Mouse (Mus musculus) left cerebral cortex, adult 11 months (tissue): ENCODE measurements at regions not wholly inside any gene's neighbourhood (a gene's known extent, or its start where the extent isn't known, plus 50 kb on each side); places are given as distances from the start of the nearest gene placed in this dataset.
"Not testable (repeated sequence)": the region's sequence is repeated elsewhere in the genome, so short reads cannot be mapped to it uniquely, and the experiment has no call there.

Source experiments
- DNase-seq: peaks from one replicate; pipeline ENCODE4 v3.0.0; 2022; ENCODE audit warnings: low spot score

DNA sequence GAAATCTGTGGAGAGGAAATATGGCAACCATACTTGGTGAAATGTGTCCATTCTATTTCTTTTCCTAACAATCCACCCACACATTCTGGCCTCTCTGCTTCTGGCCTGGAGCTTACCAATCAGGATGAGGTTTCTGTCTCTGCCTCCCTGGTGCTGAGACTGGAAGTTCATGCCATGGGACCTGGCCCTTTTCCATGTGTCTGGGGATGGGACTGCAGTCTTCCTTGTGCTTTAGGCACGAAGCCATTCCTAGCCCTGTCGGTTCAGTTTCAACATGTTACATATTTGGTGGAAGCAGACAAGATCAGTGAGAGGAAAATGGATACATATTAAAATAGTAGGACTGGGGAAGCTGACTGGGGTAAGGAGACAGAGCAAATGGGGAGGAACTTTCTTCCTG lies 100.2 kb upstream of the Tcerg1l start:
- no peak for DNase-seq

DNA sequence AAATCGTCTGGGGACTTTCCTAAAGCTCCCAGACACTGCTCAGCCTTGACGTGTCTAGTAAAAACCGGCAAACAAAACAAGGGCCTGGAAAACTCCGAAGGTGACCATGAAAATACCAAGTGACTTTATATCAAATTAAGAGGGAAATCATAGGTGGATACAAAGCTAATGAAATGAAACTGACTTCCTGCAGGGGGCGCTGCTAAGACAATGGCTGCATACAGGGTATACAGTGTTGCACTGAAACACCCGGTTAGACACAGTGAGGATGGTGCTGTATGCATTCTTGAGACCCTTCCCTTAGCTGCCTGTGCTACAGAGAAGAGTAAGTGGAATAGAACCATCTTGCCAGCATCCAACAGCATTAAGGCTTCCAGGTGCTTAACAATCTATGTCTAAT lies 99.7 kb upstream of the Tcerg1l start:
- DNase-seq = no peak

DNA sequence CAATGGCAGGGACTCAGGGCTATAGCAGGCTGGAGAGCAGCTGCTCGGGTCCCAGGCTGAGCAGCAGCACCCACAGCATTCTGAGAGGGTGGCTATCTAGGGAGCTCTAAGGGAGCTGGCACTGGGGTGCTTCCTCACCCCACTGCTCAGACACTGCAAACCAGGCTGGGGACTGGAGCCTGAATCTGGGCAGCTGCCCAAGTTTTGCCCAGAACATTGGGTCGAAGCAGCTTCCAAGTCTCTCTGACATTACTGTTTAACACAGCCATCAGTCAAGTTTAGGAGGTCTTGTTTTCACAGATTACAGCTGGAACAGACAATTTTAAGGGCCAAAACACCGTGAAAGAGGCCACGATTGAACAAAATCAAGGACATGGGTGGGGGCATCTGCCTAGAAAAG lies 96.1 kb upstream of the Tcerg1l start:
- no peak for DNase-seq

DNA sequence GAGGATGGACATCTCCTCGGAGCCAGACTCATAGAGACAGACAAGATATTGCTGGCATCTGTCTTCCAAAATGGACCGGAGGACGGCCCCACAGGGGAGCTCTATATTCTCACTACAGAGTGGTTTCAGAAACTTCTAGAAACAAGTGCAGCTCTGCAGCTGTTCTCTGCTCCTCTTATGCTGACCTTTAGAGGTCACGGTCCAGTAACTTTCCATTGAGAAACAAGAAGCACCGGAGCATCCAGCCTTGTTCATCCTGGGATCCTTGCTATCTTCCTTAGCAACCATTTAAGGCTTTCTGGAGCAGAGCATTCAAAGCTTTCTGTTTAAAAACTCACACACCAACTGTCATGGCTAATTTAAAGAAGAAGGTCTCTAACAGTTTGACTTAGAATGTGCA lies 94.7 kb upstream of the Tcerg1l start:
- DNase-seq = no peak

GRCm38 (mm10) chr7:138489471-138489870 lies 91.9 kb upstream of the Tcerg1l start:
- no peak for DNase-seq

- no peak for DNase-seq
Observed at GRCm38 (mm10) chr7:138488201-138488720, 90.7 kb upstream of the Tcerg1l start.

- no peak for DNase-seq
Observed at GRCm38 (mm10) chr7:138472891-138473455, 75.4 kb upstream of the Tcerg1l start.

DNA sequence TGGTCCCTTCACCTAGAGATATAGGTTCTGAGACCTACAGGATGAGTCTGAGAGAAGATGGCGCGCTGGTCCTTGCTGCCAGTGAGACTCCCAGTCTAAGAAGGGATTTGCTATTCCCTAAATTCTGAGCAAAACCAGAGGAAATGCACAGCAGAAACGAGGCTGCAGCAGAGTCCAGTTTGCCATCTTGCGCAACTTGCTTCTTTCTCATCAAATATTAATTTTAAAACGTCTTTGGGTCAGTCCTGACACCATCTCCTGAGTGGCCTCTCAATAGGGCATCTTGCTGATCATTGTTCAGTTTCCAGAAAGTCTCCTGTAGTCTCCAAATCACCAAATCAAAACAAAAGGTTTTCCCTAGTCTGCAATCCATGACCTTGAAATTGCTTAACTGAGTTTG lies 74.8 kb upstream of the Tcerg1l start:
- no peak for DNase-seq

DNA sequence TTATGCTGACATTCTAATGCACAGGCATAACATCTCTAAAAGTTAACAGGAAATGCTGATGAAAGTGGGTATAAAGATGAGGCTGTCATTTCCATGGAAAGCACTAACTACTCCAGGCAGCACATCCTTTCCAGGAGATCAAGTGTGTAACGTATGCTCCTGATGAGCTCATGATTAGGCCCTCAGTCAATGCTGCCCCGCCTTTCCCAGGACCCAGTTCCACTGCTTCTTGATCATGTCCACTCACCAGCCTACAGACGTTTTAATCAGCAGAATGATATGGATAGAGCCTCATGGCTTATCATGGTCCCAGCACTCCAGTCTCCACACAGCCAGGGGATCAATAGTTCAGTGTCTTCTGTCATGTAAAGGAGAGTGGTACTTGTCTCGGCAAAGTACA lies 71.7 kb upstream of the Tcerg1l start:
- no peak for DNase-seq

DNA sequence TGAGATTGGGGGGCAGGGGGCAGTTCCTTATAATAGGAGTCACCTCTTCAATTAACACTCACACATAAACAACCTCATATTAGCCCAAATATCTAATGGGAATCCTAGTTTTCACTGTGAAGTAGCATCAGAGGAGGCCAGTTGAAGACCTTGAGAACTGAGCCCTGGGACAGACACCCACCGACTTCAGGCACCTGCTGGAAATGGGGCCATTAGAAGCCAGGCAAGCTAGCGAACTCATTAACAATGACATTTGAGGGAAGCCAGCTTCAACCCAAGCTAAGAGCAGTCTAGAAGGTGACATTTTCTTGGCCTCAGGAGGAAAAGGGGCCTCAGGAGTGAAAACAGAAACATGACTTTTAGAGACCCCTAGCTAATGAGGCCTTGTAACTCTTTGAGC lies 70.9 kb upstream of the Tcerg1l start:
- DNase-seq = no peak

DNA sequence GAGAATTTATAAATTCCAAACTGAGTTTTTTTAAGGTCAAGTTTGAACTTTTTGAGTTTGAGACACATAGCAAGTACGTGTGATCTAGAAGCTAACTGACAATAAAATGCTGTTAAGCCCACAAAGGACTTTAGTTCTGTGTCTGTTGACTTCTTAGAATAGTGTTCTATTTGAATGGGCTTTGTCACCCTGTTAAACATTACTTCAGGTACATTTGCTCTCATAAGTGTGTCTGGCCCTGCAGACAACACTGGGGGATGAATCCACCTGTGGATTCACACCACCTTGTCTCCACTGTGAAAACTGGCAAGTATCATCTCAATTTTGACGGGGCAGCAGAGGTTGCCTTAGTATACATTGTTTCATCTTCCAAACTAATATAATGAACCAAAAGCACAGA lies 70.5 kb upstream of the Tcerg1l start:
- no peak for DNase-seq

DNA sequence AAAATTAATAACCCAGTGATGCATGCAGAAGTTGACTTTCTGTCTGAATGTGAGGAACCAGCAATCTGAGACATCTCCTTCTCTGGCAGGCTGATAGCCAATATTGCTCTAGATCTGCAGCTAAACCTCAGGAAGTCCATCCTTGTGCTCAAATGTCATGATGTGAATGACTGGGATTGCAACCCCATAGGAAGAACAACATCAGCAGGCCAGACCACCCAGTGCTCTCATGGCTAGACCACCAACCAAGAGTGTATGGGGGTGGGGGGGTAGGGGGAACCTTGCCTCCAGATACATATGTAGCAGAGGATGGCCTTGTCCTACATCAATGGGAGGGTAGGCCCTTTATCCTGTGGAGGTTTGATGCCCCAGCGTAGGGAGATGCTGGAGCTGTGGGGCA lies 69.9 kb upstream of the Tcerg1l start:
- DNase-seq = no peak

DNA sequence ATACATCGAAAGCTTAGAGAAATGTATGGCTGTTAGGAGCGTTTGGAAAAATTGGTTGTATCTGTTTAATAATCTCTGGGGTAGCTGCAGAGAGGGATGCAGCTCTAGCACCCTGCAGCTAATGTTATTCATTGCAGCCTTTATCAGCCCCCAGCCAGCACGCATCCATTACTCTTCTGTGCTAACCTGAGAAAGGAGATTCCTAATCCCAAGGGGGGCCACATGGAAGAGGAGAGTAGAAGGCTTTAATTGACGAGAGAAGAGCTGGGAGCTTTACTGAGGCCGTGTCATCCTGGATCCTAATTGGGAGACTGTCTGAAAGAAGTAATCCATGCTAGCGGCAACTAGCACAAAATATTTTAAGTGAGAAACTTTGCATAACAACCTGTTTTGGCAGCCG lies 60.4 kb upstream of the Tcerg1l start:
- DNase-seq = no peak

DNA sequence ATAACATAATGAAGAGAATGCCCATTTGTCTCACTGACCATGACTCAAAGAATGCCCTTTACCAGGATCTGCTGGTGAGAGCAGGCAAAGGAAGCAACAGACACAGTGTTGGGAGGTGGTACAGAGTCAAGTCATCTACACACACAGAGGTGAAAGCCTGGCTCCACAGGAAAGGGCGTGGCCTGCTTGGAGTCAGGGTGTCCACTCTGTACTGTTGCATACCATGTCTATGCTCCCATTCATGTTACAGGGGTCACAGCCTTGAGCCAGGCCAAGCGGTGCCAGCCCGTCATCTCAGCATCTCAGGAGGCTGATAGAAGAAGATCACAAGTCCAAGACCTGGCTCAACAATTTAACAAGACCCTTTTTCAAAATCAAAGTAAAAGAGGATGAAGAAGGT lies 57.8 kb upstream of the Tcerg1l start:
- DNase-seq = no peak

GRCm38 (mm10) chr7:138454498-138455225 lies 57.1 kb upstream of the Tcerg1l start:
- DNase-seq = not testable (repeated sequence)

DNA sequence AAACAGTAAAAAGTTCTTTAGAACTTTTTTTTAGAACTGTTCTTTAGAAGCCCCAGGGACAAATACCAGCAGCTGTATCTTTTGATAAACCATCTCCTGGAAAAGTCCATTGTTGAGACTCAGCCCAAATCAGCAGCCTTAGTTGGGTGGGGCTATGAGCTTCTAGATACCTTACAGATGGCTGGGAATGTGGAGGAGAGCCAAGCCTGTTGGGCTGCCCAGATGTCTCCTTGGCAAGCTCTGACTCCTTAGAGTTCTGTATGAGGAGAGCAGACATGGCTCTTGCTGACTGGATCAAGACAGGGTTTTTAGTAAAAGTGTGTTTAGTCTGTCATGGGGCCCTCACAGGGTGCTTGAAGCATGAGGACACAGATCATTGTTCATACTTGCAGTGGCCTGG lies 53.8 kb upstream of the Tcerg1l start:
- no peak for DNase-seq

DNA sequence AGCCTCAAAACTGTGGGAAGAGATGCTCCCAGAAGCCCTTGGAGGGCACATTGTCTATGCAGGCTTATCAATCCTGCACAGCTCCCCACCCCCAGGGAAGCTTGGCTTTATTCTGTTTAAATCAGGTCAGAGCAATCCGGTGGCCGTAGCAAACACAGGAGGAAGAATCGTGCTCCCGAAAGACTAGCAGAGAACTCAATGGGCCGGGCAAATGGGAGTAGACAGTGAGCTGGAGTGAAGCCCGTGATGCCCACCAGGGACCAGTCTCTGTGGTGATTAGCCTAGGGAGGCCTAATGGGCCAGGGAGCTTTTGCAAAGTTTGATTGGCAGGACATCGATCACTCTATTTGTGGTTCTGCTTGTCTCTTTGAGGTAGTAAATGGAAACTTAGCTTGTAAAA lies 51.0 kb upstream of the Tcerg1l start:
- DNase-seq = no peak
